Mouse (Mus musculus) layer of hippocampus, adult 2 months (tissue): ENCODE results near the gene Pitx1. TPM values are rescaled to one million over a fixed set of nuclear protein-coding genes. Genes with fewer than 3 reads are reported as not detected.

Experiments used
- DNase-seq, 2 experiments: peaks; one replicate each; pipeline ENCODE4 v3.0.0; 2022; ENCODE audit warnings: low spot score in 2 of 2
- H3K27ac ChIP-seq: fragments of 200-600 bp; 2 replicates; pipeline ENCODE4 v1.8.1; 2022
- H3K4me3 ChIP-seq: fragments of 200-600 bp; 2 replicates; pipeline ENCODE4 v1.8.1; 2022; ENCODE audit warnings: mild to moderate bottlenecking
- CTCF ChIP-seq: fragments of 200-600 bp; conservative IDR thresholded peaks from 2 replicates; pipeline ENCODE4 v1.8.1; 2022; ENCODE audit warnings: antibody characterized with exemption, mild to moderate bottlenecking, moderate library complexity
- total RNA-seq, 2 experiments: library from RNA; stranded (reverse); gene quantifications; 2 replicates each; pipeline ENCODE4 v1.2.3; 2021

Gene Pitx1
- total RNA-seq, 2 experiments from 2014 or later, result not detected

DNA sequence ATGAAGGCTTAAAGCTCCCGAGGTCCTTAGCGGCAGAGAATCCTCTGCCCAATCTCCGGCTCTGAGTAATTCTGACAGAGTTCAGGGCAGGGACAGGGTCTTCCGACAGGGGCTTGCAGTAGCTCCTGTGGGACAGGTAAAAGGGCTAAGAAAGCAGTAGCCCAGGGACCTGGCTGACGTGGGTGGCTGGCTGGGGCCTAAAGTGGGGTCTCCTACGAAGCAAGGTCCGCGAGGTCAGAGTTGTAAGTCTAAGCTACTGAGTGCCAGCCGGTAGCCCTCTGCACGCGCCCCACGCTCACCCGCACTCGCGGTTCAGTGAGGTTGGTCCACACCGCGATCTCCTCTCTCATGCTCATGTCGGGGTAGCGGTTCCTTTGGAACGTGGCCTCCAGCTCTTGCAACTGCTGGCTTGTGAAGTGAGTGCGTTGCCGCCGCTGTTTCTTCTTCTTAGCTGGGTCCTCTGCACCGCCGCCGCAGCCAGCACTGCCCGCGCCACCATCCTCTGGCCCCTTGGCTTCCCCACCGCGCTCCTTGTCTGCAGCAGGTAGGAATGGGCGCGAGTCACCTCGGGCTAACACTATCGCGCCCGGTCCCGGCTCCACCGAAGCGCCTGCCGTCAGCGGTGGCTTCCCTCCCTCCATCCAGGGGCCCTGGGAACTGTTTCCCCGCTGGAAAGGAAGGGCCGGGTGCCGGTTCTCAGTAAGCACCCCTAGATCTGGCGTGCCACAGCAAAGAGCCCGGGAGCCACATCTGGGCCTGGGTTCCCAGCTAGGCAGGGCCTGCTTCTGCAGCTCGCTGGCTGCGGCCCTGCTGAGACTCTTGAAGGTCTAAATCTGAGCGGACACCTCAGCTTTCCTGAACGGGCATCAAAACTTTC lies 7.6 kb downstream of the Pitx1 start:
- no peak for TF ChIP-seq CTCF
- no peak for DNase-seq
- Histone ChIP-seq H3K4me3 (no peak overlapping the region), H3K27ac (no peak overlapping the region)

- Histone ChIP-seq H3K4me3 (no peak overlapping the region), H3K27ac (no peak overlapping the region)
- TF ChIP-seq CTCF, result no peak
- no peak for DNase-seq
These were observed 8.3 kb downstream of the Pitx1 start for GRCm38 (mm10) chr13:55827679-55828140.

DNA sequence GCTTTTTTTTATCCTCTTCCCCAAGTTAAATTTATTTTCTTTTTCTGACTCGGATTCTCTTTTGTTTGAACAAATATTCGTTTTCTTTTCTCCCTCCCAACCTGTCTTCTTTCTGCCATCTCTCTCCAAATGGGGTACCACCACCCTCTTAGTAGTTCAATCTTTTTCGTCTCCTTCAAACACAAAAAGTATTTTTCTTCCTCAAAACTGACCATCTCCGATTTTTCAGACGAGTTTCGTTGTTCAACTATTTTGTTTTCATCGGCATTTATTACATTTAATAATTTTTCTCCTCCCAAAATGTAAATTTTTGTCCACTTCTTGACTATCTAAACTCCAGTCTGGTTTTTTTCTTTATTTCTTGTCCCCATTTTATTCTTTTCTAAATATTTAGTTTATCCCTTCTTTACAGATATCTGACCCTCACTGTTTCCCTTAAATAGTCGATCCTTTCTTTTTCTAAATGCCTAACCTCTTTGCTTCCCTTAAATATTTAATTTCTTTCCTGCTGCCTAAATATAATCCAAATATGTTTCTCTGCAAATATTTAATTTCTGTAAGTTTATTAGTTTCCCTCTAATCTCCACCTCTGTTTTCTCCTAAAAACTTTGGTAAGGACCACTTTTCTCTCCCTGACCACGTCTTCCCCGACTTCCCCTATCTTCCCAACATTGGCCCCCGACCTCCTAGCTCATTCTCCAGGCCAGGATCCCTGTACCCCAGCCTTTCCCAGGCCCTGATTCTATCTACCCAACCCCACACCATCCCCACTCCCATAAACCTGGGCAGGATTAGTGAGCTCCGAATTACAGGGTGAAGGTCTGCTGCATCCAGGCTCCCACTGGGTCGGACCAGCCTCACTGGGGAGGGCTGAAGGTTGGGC lies 9.0 kb downstream of the Pitx1 start:
- DNase-seq, result no peak
- H3K4me3 ChIP-seq, result no peak overlapping the region
- TF ChIP-seq CTCF, result no peak
- no peak overlapping the region for H3K27ac ChIP-seq

GRCm38 (mm10) chr13:55826008-55826671 lies 9.9 kb downstream of the Pitx1 start:
- Histone ChIP-seq H3K4me3 (no peak overlapping the region), H3K27ac (no peak overlapping the region)
- no peak for DNase-seq
- no peak for TF ChIP-seq CTCF

- no peak for TF ChIP-seq CTCF
- H3K4me3 ChIP-seq, result no peak overlapping the region
- H3K27ac ChIP-seq, result no peak overlapping the region
- no peak for DNase-seq
These were observed 10.7 kb downstream of the Pitx1 start for GRCm38 (mm10) chr13:55825245-55825681.

DNA sequence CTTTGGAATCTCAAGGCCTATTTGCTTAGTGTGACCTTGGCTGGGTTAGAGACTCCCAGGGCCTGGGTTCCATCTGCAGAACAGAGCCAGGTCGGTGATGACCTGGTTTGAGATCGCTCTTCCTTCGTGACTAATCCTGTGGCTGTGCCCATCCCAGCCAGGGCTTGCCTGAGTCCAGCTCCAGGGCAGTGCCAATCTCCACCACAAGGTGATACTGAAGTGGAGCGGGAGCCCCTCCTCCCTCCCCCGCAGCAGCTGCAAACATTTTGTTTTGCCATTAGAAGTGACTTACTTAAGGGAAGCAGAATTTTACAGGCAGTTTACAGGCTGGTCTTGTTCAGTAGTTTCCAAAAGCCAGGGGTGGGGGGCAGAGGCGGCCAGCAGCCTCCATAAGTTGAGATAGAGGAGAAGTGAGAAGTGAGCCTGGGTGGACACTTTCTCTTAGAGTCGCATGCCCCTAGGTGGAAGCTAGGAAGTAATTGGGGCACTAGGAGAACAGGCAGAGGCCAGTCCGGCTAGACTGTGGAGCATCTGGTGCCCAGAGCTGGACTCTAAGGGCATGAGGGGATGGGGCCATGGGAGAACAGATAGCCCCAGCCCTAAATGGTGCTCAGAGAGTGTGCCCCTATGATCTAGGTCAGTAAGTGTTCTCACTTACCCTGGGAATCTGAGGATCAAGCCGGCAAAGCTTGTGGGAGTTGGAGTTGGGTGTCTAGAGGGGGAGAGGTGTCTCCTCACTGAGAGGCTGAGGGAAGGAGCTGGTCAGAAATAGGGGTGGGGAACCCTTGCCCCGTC lies 11.6 kb downstream of the Pitx1 start:
- no peak for DNase-seq
- no peak overlapping the region for H3K4me3 ChIP-seq
- peak; percentile 12; the same call in 1 of the 2 replicates for TF ChIP-seq CTCF
- no peak overlapping the region for H3K27ac ChIP-seq

DNA sequence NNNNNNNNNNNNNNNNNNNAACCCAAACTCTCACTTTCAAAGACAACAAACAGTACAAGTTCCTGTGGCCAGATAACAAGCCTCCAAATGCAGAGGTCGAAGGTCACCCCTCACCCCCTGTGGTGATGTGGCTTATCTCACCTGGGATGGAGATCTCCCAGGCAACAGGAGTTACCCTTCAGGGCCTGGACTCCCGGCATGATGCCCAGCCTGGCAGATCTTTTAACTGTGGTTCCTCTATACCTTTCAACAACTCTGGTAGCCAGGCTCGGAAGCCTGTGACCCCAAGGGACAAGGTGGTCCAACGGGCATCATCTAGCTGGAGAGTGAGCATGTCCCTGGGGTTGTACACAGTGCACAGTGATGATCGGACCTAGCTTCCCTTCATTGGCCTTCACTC lies 13.5 kb downstream of the Pitx1 start:
- no peak for TF ChIP-seq CTCF
- no peak overlapping the region for H3K27ac ChIP-seq
- H3K4me3 ChIP-seq, result no peak overlapping the region
- DNase-seq, result no peak

- Histone ChIP-seq H3K4me3 (no peak overlapping the region), H3K27ac (no peak overlapping the region)
- DNase-seq, result no peak
- TF ChIP-seq CTCF, result no peak
These were observed 21.2 kb downstream of the Pitx1 start for GRCm38 (mm10) chr13:55814834-55815233.

GRCm38 (mm10) chr13:55813490-55814016 lies 22.4 kb downstream of the Pitx1 start:
- no peak for TF ChIP-seq CTCF
- DNase-seq, result no peak
- H3K4me3 ChIP-seq, result no peak overlapping the region

GRCm38 (mm10) chr13:55810947-55811346 lies 25.0 kb downstream of the Pitx1 start:
- peak in 1 of 2 experiments; percentile 6 for DNase-seq
- no peak for TF ChIP-seq CTCF
- no peak overlapping the region for H3K4me3 ChIP-seq
- no peak overlapping the region for H3K27ac ChIP-seq

More at GRCm38 (mm10) chr13:55813490-55814016, 22.4 kb downstream of the Pitx1 start:
- no peak overlapping the region for H3K27ac ChIP-seq

DNA sequence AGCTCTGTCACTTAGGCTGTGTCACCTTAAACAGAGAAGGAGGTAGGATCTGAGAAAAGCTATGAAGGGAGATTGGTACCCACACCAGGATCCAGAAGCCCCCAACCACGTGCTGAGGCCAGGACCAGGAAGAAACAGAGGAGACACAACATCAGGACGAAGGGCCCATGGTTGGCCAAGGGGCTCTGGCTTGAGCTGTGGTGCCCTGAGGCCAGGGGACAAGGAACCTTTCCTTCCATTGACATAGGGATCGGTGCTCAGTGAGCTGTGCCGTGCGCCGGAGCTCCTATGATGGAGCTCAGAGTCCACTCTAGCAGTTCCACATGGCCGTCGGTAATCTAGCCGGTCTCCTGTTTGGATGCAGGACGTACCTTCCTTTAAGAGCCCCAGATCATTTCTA lies 26.3 kb downstream of the Pitx1 start:
- Histone ChIP-seq H3K4me3 (no peak overlapping the region), H3K27ac (no peak overlapping the region)
- no peak for DNase-seq
- TF ChIP-seq CTCF, result no peak
